Mouse (Mus musculus): ENCODE measurements at regions not wholly inside any gene's neighbourhood (a gene's known extent, or its start where the extent isn't known, plus 50 kb on each side); places are given as distances from the start of the nearest gene placed in this dataset.
A peak's percentile ranks its signal among the peaks of the same experiment; 100 is the strongest.

DNA sequence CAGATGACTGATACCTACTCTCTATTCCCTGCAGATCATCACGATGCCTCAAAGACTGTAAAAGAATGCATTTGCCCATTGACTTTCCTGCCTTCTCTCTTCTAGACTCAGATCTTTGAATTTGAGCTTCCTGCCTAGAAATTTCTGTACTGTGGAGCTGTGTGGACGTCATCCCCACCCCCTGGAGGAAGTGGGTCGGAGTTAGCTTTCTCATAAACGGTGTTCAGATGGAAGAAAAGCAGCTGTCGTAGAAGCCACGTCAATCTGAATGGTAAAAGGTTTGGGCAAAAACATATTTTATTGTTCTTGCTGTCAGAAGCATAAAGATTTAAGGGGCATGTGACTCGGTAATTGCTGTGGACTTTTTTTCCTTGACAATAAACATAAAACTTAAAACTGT lies 154.6 kb upstream of the Mvb12b start:
- DNase-seq (ENCODE audit: low read depth), result no peak

DNA sequence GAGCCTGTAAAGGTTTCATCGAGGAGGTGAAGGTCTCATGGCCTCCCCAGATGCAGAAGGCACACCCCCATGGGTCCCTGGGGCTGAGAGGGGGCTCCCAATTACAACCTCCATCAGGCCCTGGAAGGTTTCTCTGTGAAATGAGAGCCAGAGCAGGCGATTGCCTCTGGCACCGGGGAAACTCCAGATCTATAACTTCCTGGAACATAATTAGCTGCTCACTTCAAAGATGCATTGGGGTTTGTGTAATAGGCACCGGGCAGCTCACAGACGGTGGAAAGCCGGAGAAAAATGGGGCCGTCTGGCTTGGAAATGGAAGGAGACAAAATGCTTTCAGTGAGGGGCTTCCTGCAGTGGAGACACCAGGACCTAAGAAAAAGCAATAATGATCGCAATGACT lies 151.2 kb upstream of the Mvb12b start:
- DNase-seq (ENCODE audit: low read depth), result no peak

DNA sequence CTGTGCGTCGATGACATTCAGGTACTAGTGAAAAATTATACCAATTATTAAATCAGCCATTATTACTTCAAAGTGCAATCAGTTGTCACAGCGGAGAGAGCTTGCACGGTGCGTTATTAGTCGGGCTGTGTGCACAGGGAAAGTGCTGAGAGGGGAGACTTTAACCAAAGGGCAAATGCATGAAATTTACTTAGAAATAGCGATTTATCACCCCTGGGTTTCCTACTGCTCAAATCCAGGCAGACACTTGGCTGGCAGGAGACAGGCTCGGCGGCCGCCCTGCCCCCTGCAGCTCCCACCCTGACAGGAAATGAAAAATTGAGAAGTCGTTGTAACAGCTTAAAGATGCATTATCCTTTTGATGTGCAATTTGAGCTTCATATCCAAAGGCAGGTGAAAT lies 145.5 kb upstream of the Mvb12b start:
- no peak for DNase-seq (ENCODE audit: low read depth)

DNA sequence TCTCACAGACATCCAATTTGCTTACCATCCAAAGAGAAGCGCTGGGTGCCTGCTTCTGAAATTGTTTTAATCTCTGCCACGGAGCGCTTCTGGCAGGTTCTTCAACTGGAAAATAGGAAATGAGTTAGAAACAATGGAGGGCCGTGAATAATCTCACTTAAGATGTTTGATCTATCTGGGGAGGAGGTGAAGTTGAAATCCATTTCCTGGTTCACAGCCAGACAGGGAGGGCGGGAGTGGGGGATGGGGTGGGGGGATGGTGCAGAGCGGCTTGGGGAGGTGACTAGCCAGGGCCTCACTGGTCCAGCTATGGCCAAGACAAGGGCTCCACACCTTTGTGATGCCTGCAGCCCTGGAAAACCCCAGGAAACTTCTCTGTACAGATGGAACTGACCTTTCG lies 143.7 kb upstream of the Mvb12b start:
- DNase-seq (ENCODE audit: low read depth), result no peak

DNA sequence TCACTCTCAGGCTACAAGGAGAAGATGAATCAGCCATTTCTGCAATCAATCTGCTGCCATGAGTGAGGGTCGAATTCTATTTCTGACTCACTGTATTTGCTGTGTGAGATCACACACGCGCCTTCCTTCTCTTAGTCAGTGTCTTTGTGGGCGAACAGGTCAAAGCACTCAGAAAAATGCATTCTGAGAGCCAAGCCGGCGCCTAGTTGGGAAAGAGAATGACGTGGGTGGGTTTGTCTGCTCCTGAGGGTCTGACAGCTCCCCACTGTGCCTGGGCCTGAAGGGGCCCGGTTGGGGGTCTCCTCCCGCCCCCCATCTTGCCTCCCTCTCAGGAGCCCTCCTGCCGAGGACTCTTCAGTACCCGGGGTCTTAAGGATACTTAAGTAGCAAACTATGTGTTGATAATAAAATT lies 143.3 kb upstream of the Mvb12b start:
- DNase-seq (ENCODE audit: low read depth), result peak; percentile 84

DNA sequence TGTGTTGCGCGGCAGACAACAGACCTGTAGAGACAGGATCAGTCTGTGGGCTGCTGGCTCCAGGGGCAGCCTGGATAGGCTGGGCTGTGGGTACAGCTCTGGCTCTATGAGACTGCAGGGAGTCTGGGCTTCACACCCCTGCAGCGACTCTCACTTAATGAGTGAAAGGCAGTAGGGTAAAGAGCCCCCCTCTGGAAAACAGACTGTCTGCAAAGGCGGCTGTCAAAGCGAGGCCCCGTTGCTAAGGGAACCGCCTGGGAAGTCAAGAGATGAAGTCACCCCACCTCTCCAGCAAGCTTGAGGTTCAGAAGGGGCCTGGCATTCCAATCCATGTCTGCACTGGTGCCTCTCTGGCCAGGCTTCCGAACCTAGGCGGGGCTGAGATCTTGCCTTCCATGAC lies 139.7 kb upstream of the Mvb12b start:
- DNase-seq (ENCODE audit: low read depth), result peak; percentile 53

DNA sequence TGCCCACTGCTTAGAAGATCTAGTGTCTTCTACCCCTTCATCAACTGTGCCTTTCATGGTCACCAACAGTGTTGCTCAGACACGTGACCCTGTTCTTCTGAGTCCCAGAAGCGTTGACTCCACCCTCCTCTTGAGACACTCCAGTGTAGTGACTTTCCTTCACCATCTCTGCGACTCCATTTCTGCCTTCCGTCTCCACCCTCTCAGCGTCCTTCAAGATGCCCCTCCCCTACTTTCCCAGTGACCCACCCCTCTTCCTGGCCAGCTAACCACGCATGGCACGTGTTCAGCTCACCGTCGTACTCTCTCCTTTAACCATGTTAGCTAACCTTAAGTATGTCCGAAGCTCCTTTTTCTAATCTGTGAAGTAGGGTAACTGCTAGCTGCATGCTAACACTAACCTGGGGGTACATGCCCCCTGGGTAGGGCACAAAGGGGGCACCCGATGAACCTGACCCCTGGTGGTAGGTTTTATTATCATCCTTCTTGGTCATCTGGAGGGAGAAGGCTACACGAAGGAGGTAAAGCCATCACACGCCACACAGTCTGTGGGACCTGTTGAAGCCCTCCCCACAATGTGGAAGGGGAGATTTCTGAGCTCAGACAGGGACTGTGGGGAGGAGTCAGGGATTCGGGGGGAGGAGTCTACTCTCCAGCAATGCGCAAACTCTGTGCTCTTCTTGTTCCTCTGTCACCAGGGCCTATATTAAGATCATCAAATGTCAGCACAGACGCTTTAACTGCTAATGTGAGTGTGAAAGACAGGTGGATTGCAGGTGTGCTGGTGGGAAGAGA lies 139.0 kb upstream of the Mvb12b start:
- DNase-seq (ENCODE audit: low read depth), result no peak

DNA sequence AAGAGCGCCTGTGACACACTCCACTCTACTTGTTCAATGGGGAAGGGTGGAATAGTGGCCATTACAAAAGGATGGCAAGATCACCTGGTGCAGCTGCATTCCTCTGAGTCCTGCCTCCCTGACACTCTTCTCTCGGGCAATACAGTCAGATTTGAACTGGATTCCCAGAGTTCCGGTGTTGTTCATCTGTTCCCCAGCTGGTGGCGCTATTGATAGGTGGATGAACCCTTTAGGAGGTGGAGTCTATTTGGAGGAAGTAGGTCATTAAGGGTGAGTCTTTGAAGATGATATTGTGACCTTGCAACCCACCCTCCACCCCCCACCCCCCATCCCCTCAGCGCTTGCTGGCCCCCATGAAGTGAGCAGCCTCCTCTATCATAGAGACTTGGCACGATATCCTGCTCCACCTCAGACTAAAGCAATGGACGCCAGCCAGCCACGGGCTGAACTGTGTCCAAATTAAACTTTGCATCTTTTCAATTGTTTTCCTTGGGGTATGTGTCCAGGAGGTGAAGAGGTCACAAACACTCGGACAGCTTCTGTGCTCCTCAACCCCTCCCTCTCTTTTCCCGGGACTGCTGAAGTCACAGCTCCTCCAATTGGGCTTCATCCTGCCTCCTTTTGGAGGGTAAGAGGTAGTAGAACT lies 138.1 kb upstream of the Mvb12b start:
- DNase-seq (ENCODE audit: low read depth), result peak; percentile 21

DNA sequence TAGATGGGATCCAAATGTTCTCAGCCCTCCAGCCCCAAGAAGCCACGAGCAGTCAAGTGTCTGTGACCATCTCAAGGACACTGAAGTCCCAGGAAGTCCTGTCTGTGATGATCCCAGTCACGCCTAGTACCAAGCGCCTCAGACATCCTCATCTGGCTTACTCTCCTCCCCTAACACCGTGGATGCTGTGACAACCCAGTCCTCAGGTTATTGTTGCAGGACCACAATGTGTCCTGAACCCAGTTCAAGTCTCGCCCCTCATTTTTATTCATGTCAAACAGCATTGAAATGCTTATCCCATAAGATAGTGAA lies 129.4 kb upstream of the Mvb12b start:
- no peak for DNase-seq (ENCODE audit: low read depth)

DNA sequence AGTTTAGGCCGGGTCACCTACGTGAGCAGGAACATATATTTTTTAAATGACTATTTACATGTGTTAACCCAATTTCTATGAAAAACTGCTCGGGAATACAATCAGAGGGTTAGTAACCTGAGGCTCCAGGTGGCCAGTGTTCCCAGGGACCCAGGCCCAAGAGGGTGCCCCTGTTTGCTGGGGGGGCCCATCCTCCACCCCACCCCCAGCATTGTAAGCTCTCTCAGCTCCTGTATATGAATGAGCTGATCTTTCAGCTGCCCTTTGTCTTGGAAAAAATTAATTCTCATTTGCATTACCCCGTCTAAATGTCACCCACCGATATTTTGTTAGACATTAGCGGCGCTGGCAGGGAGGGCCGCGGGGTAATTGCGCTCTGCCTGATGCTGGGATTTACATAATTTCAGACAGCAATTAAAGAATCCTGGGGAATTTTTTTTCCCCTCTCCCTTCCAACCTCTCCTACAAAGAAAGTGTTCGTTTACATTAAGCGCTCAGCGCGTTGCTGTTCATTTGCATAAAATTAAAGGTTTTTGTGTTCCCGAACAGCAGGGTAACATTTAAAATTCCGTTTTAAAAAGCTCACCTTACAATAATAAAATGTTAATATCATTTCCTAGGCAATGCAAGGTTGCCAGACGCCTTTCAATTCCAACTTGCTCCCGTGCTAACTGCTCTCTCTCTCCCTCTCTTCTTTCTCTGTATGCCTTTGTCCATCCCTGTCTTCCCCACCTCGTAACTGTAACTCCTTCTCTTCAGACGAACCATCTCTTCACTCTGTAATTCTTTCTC lies 128.8 kb upstream of the Mvb12b start:
- DNase-seq (ENCODE audit: low read depth), result no peak

DNA sequence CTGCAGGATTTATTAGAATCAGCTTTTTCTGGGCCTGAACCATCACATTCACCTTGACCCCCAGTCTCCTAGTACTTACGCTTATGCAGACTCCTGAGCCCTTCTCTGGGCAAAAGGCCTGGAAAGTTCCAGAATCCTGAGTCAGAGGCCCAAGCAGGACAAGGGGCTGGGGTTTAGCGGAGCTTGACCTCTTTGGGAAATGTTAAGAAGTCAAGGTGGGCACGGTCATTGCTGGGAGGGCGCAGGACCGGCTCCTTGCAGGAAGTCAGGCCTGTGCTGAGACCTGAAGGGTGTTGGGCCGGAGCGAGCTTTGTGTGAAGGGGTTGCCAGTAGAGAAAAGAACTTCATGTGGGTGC lies 127.9 kb upstream of the Mvb12b start:
- DNase-seq (ENCODE audit: low read depth), result no peak

DNA sequence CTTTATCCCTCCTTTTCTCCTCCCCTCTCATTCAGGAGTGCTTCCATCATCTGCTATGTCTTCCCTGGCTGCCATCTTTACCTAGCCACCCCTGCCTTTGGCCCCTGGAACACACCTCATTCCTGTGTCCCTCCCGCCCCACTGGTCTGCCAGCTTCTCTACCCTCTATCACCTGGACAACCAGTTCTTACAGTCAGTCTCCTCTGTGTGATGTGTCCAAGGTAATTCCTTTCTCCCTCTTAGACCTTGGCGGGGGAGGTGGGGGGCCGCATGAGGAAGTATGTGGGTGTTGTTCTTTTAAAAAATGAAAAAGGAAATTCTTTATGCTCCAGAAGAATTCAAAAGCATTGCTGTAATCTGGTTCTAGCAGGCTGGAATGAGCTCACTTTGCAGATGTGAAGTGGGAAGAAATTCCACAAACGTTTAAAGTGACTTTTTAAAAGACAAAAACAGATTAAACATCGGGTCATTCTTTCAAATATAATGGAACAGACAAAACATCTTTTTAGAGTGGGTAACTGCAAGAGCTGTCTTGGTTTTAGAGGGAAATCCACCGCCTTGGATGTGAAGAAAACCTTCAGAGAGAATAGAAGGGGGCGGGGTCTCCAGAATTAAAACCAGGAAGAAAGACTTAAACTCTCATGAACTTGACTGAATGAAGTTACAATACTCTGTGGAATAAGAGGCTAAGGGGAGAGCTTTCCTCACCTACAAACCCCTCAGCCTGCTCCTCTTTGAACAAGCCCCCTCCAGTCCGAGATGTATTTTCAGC lies 127.3 kb upstream of the Mvb12b start:
- no peak for DNase-seq (ENCODE audit: low read depth)

DNA sequence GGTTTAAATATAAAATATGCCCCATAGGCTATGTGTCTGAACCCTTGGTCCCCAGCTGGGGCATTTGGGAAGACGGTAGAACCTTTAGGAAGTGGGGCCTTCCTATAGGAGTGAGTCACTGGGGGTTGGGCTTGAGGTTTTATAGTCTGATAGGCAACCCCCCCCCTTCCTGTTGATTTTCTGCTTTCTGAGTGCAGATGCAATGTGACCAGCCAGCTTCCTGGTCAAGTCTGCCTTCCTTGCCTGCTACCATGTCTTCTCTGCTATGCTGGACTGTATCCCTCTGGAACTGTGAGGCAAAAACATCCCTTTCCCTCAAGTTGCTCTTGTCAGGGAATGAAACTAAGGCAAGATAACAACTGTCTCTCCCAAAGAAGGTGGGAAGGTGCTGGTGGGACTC lies 122.4 kb upstream of the Mvb12b start:
- no peak for DNase-seq (ENCODE audit: low read depth)

DNA sequence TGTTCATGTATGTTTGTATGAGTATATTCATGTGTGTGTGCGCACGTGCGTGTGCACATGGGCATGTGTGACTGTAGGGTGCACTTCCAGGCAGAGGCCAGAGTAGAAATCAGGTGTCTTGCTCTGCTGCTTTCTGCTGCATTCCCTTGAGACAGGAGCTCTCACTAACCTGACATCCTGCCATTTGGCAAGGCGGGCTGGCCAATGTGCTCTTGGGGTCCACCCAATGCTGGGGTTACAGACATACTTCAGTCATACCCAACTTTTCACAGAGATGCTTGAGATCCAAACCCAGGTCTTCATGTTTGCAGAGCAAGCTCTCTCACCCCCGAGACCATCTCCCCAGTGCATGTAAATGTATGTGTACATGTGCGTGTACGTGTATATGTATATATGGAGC lies 120.2 kb upstream of the Mvb12b start:
- DNase-seq (ENCODE audit: low read depth), result no peak

DNA sequence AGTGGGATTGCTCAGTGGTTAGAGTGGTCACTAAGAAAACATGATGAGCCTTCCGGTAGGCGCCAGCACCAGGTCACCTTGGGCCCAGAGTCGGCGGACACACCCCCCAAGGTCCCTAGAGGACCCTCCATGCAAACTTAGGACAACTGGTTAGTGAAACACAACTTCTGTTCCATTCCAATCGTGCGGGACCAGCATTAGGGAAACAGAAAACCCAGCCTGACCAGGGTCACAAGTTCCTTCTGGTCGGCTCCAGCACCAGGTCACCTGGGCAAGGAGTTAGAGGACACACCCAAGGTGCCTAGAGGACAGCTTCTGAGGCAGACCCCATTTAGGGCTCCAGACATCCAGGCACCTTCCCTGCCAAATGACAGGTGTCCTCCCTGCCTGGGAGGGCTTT lies 109.4 kb upstream of the Mvb12b start:
- DNase-seq (ENCODE audit: low read depth), result no peak

DNA sequence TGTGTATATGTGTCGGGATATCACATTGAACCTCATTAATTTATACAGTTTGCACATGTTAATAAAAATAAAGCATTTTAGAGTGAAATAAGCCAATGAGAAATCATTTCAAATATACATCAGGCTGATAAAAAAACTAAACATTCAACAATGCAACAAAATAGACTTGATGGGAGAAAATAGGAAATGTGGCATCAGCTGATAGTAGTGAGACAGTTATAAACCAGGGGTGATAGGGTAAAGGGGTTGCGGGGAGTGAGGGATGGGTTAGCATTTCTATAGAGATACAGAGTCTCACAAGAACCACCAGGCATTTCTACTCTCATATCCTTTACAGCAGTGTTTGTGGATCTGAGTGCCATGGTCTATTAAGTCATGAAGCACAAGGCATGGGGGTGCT lies 108.6 kb upstream of the Mvb12b start:
- DNase-seq (ENCODE audit: low read depth), result no peak

DNA sequence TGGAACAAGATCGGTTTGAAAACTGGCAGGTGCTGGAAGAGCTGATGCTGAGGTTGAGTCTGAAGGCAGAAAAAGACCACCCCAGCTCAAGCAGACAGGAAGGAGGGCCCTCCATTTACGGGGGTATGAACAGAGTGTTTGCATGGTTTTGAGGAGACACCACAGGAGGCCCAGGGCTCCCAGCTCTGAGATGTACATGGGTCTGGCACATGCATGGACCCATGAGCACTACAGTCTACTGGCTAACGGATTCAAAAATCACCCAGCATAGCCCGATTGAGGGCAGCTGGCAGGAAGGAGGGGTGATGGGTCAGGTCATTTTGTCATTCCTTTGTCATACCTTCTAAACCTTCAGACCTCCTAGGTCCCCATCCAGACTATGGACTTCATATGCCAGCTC lies 103.6 kb upstream of the Mvb12b start:
- no peak for DNase-seq (ENCODE audit: low read depth)

DNA sequence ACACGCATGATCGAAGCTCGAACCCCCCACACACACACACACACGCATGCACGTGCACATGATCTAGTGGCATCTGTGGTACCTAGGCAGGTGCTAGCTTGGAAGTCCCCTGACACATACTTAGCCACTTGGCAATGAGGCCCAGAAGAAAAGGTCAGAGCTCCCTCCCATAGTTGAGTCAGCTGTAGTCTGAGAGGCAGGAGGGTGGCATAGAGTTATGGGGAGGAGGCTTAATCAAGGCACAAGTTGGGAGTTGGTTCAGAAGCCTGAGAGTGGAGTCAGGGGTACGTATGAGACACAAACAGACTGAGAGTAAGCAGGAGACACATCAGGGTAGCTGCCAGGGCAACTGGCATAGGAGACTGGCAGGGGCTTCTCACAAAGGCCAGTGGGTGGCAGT lies 103.0 kb upstream of the Mvb12b start:
- no peak for DNase-seq (ENCODE audit: low read depth)

DNA sequence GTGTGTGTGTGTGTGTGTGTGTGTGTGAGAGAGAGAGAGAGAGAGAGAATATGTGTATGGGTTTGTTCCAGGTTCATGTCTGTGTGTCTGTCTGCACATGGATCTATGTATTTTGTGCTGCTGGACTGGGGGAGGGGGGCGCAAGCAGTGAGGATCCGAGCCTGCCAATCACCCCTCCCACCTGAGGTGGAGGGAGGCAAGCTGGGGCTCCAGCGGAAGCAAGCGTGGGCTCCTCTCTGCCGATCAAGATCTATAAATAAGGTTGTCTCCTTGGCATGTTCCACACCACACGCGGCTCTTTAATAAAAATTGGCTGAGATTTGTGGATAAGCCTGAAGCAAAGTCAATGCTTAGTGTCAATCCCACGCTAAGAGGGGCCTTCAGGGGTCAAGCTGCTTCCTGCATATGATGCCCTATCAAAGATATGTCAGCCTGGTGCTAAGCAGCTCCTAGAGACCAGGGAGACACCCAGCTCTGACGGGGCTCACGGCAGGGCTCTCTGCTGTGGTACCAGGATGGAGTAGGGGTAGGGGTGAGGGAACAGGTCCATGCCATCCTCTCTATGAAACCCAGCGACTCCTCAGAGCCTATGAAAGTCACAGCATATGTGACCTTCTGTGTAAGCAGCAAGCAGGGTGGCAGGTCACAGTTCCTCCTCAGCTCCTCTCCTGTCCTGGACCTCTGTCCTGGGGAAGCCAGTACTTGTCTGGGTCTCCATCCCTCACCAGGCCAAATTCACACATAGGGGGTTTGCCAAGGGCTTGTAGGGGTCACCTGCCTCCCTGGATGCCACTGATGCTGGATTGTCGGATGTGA lies 102.0 kb upstream of the Mvb12b start:
- no peak for DNase-seq (ENCODE audit: low read depth)

DNA sequence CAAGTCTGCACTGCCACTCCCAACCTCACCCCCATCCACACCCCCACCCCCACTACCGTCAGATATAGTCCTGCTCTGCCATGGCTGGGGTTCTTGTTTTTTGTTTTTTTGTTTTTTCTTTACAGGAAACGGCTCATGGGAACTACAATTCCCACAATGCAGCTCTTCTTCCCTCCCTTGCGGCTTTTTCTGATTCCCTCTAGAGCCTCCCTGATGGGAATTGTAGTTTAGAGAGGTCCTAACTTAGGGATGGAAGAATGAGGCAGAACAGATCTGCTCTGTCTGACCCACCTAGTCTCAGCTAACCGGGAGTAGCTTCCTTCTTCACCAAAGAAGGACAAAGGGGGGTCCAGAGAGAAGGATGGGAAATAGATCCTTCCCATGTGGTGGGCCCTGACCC lies 98.7 kb upstream of the Mvb12b start:
- peak; percentile 55 for DNase-seq (ENCODE audit: low read depth)

DNA sequence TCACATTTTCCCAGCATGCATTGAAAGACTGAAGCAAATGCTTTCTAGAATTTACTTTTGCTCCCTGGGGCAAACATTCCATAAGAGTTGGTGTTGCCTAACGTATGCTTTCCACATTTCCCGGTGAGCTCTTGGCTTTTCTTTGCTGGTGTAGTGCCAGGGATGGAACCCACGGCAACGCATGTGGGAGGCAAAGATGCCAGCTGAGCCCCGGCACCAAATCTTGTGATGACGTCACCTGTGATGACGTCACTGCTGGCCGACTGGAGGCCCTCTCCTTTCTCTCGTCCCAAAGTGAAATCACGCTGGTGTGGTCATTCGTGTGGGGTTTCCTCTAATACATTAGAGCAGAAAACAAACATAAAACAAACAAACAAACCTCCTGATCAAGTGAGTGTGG lies 97.6 kb upstream of the Mvb12b start:
- peak; percentile 63 for DNase-seq (ENCODE audit: low read depth)
